Mouse (Mus musculus) cerebellum, adult 8-10 months (tissue): ENCODE measurements around the gene Gm11397.
"Not testable (repeated sequence)": the region's sequence is repeated elsewhere in the genome, so short reads cannot be mapped to it uniquely, and the experiment has no call there.

Experiments used
- DNase-seq: peaks from one replicate; pipeline ENCODE4 v3.0.0; 2022

Gm11397 gene

DNA sequence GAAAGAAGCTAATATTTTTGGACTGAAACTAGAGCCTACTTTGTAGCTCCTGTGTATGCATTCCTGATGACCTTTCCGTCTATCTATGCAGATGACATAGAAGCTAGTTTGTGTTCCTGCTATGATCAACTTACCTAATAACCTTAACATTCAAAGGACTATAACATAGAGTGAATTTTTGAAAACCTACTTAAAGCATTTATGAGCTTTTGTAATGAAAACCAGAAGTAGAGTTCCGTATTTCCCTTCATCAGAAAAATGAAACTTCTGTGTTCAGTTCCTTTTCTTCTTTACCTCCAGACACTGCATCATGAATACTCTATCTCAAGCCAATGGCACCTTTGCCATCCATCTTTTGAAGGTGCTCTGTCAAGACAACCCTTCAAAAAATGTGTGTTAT is at the start of gene Gm11397:
Gm11397 (plus strand) TSS at position 301 of the 400 bp plus-strand sequence.
- not testable (repeated sequence) for DNase-seq

DNA sequence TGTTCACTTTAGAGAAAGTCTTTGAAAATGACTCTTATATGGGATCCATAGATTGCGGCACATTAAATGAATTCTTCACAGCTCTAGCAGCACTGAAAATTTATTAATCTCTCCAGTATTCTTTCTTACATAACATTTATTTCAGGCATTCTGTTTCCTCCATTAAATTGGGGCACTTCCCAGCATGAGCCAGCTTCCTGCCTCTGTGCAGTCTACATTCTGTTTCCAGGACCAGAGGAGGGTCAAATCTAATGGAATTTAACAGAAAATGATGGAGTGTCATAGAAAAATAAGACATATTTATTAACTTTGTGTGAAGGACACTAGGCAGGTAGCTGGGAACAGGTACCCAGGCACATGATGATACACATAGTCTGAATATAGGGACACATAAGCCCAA is 38.9 kb upstream of the Gm11397 start:
- not testable (repeated sequence) for DNase-seq

DNA sequence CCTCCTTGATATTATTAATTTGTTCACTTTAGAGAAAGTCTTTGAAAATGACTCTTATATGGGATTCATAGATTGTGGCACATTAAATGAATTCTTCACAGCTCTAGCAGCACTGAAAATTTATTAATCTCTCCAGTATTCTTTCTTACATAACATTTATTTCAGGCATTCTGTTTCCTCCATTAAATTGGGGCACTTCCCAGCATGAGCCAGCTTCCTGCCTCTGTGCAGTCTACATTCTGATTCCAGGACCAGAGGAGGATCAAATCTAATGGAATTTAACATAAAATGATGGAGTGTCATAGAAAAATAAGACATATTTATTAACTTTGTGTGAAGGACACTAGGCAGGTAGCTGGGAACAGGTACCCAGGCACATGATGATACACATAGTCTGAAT is 37.2 kb downstream of the Gm11397 start:
- DNase-seq: not testable (repeated sequence)
